28 mouse cellular contexts compared by ENCODE assay signal in genomic region chr4:47396251-47396650, GRCm38 (mm10).
"Had no signal": no experiment of that assay in that cellular context is flagged by ENCODE, and none has a peak within 500 bp of the region (broad histone marks: within the 10 kb centered on the region; RNA-seq: fewer than 3 reads in every experiment).

No protein-coding gene starts in this region.

- H3K9me3 ChIP-seq: embryonic facial prominence, embryonic 10.5 days; embryonic facial prominence, embryonic 12.5 days; embryonic facial prominence, embryonic 13.5 days; embryonic facial prominence, embryonic 15.5 days; forebrain, embryonic 10.5 days; forebrain, embryonic 12.5 days; forebrain, embryonic 13.5 days; forebrain, embryonic 15.5 days had no signal

- H3K27me3 ChIP-seq: embryonic facial prominence, embryonic 12.5 days; embryonic facial prominence, embryonic 13.5 days; embryonic facial prominence, embryonic 15.5 days; forebrain, embryonic 12.5 days; forebrain, embryonic 13.5 days; forebrain, embryonic 15.5 days had no signal

- H3K27ac ChIP-seq: embryonic facial prominence, embryonic 10.5 days; embryonic facial prominence, embryonic 12.5 days; embryonic facial prominence, embryonic 13.5 days; embryonic facial prominence, embryonic 15.5 days; forebrain, embryonic 10.5 days; forebrain, embryonic 12.5 days; forebrain, embryonic 13.5 days; forebrain, embryonic 15.5 days; gastrocnemius, adult 2 months; heart, adult 2 months had no signal

- H3K4me3 ChIP-seq: embryonic facial prominence, embryonic 10.5 days; embryonic facial prominence, embryonic 12.5 days; embryonic facial prominence, embryonic 13.5 days; embryonic facial prominence, embryonic 15.5 days; erythroblast, embryonic 14.5 days; forebrain, embryonic 10.5 days; forebrain, embryonic 12.5 days; forebrain, embryonic 13.5 days; forebrain, embryonic 15.5 days; gastrocnemius, adult 2 months; heart, adult 2 months had no signal

- H3K9ac ChIP-seq: embryonic facial prominence, embryonic 12.5 days; embryonic facial prominence, embryonic 13.5 days; embryonic facial prominence, embryonic 15.5 days; forebrain, embryonic 12.5 days; forebrain, embryonic 13.5 days; forebrain, embryonic 15.5 days; forebrain, postnatal 0 days had no signal

- H3K4me1 ChIP-seq: embryonic facial prominence, embryonic 10.5 days; embryonic facial prominence, embryonic 12.5 days; embryonic facial prominence, embryonic 13.5 days; embryonic facial prominence, embryonic 15.5 days; forebrain, embryonic 10.5 days; forebrain, embryonic 12.5 days; forebrain, embryonic 13.5 days; forebrain, embryonic 15.5 days had no signal

- ATAC-seq: forebrain, embryonic 13.5 days; forebrain, embryonic 14.5 days; forebrain, embryonic 15.5 days; forebrain, embryonic 16.5 days; forebrain, postnatal 0 days had no signal

- H3K4me2 ChIP-seq: embryonic facial prominence, embryonic 12.5 days; embryonic facial prominence, embryonic 13.5 days; embryonic facial prominence, embryonic 15.5 days; forebrain, embryonic 12.5 days; forebrain, embryonic 13.5 days; forebrain, embryonic 15.5 days had no signal

- DNase-seq: cerebellum, adult 2 months; cerebellum, adult 8-10 months; cerebellum, adult 9-10 months; cerebellum, adult 9-11 months; cerebellum, postnatal 10 days; cerebellum, postnatal 14 days; cerebellum, postnatal 25 days; cerebellum, postnatal 36 days; embryo, embryonic 11 days; forebrain, postnatal 0 days; gastrocnemius, adult 2 months; gastrocnemius, postnatal 10 days; gastrocnemius, postnatal 14 days; gastrocnemius, postnatal 25 days; gastrocnemius, postnatal 36 days; heart, adult 18-20 months; heart, adult 2 months had no signal
